Mouse (Mus musculus): ENCODE measurements around the gene Zfp982. TPM values are rescaled to one million over a fixed set of nuclear protein-coding genes. Genes with fewer than 3 reads are reported as not detected.
"Not testable (repeated sequence)": the region's sequence is repeated elsewhere in the genome, so short reads cannot be mapped to it uniquely, and the experiment has no call there.

The Zfp982 gene
- total RNA-seq, 2 experiments from 2014 or later: 3.8 to 4.3 TPM

DNA sequence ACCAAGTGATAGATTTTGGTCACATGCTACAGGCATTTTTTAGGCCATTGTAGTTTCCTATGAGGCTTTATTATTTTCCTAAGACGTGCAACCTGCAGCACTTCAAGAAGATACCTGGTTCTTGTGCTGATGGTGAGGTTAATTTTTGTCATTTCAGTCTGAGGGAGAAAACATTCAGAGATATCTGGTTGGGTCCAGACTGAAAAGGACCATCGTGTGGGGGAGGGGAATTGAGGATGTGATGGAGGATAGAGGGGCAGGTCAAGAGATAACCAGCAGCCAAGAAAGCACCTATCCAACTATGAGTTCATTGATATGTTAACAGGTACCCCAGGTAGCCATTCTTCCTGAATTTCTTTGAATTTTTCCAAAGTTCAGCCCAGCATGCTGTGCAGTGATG lies 62.1 kb downstream of the Zfp982 start:
- DNase-seq (ENCODE audit: low spot score in 2 of 2); intact Hi-C loops (cut with DNase I): not testable (repeated sequence)

DNA sequence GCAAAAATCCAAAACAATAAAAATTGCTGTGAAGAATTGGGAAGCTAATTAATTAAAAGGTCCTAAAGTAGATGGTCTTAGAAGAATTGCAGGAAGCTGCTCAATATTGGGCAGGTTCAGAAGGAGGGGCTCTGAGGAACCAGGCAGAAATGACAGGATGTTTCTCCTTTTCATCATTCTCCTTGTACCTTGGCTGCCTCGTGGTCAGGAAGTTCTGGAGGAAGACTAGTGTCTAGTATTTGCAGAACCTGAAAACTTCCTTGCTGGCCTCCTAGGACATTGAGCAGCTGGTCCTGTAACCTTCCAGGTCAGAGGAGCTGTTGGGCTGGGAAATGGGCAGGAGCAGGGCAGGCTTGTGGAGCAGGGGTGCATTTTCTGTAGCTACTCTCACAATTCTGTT lies 64.7 kb downstream of the Zfp982 start:
- intact Hi-C loops (cut with DNase I); DNase-seq (ENCODE audit: low spot score in 2 of 2): not testable (repeated sequence)

DNA sequence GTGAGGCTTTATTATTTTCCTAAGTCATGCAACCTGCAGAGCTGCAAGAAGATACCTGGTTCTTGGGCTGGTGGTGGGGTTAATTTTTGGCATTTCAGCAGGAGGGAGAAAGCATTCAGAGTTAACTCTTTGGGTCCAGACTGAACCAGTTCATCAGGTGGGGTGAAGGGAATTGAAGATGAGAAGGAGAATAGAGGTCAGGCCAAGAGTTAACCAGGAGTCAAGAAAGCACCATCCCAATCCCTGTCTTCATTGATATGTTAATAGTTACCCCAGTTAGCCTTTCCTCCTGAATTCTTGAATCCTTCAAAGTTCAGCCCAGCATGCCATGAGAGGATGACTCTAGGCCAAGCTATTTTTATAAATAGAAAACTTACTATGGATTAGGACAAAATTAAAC lies 65.8 kb downstream of the Zfp982 start:
- DNase-seq (ENCODE audit: low spot score in 2 of 2); intact Hi-C loops (cut with DNase I): not testable (repeated sequence)

DNA sequence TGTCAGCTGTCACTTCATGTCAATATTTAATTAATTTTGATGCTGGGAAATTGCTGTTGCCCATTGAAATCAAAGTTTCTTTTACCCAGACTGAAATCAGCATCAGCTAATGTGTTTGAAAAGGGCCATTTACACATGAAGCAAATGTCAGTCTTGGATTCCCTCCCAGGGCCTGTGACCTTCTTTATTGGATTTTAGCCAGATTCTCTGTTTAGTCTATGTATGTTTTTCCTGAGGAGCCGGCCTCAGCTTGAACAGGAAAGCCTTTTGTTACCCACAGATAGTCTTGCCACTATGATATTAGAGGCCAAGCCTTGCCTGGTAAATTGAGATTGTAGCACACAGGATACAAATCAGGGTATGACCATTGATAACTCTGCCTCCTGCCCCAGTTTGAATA lies 66.9 kb downstream of the Zfp982 start:
- intact Hi-C loops (cut with DNase I); DNase-seq (ENCODE audit: low spot score in 2 of 2): not testable (repeated sequence)

Other genes with a start within 250 kb of the Zfp982 start
- gene Zfp988, start 186.7 kb upstream of the Zfp982 start, total RNA-seq (2021): under 1 TPM; 0.16 to 0.30 TPM
- gene Zfp978, start 131.1 kb upstream of the Zfp982 start, total RNA-seq (2021): not detected
- under 1 TPM; 0.46 to 0.66 TPM for gene Gm16503, start 47.8 kb downstream of the Zfp982 start, total RNA-seq (2021)
- gene Zfp985, start 60.9 kb downstream of the Zfp982 start, total RNA-seq (2021): not detected
- gene Zfp979, start 150.1 kb downstream of the Zfp982 start, total RNA-seq (2021): under 1 TPM; 0.23 to 0.34 TPM
- not detected for gene Zfp534, start 210.1 kb downstream of the Zfp982 start, total RNA-seq (2021)

All from left cerebral cortex, postnatal 25 days (tissue).